Mouse (Mus musculus) liver, postnatal 0 days (tissue): ENCODE data around the gene Trafd1. TPM values are rescaled to one million over a fixed set of nuclear protein-coding genes. Genes with fewer than 3 reads are reported as not detected.

Experiments
- ATAC-seq: fragments of 200-750 bp; cut with Nextera tagmentation; 2 replicates; pipeline ENCODE4 v1.8.0; 2017; ENCODE audit warnings: mild to moderate bottlenecking, moderate library complexity
- DNase-seq: peaks from one replicate; pipeline ENCODE4 v3.0.0-alpha.2; 2016
- H3K27ac ChIP-seq: fragments of 300-500 bp; sonication (generic); 2 replicates; pipeline ENCODE4 v1.5.1; 2014; ENCODE audit warnings: antibody characterized with exemption, moderate library complexity, mild to moderate bottlenecking, low read depth
- H3K27me3 ChIP-seq: fragments of 300-500 bp; sonication (generic); 2 replicates; pipeline ENCODE4 v1.6.1; 2014; ENCODE audit warnings: low read length, control low read depth, mixed read lengths; ENCODE audit not compliant: insufficient read depth
- H3K36me3 ChIP-seq: fragments of 300-500 bp; sonication (generic); replicated peaks from 2 replicates; pipeline ENCODE4 v1.6.1; 2014; ENCODE audit warnings: mild to moderate bottlenecking, control low read depth, low read length, moderate library complexity, mixed read lengths; ENCODE audit not compliant: insufficient read depth
- H3K4me1 ChIP-seq: fragments of 300-500 bp; sonication (generic); 2 replicates; pipeline ENCODE4 v1.6.1; 2014; ENCODE audit warnings: antibody characterized with exemption, mild to moderate bottlenecking, control low read depth; ENCODE audit not compliant: insufficient read depth
- H3K4me2 ChIP-seq: fragments of 300-500 bp; sonication (generic); 2 replicates; pipeline ENCODE4 v1.6.1; 2014; ENCODE audit warnings: low read depth, mild to moderate bottlenecking, low read length, moderate library complexity, mixed read lengths
- H3K4me3 ChIP-seq: fragments of 300-500 bp; sonication (generic); 2 replicates; pipeline ENCODE4 v1.5.1; 2014; ENCODE audit warnings: low read depth, low read length
- H3K9ac ChIP-seq: fragments of 300-500 bp; sonication (generic); replicated peaks from 2 replicates; pipeline ENCODE4 v1.6.1; 2014; ENCODE audit warnings: mild to moderate bottlenecking, moderate library complexity
- H3K9me3 ChIP-seq: fragments of 300-500 bp; sonication (generic); 2 replicates; pipeline ENCODE4 v1.6.1; 2016; ENCODE audit warnings: mild to moderate bottlenecking, control low read depth, low read length, mixed read lengths
- CTCF ChIP-seq: sonication (generic); IDR thresholded peaks from 2 replicates; pipeline ENCODE4 v1.5.1; 2016; ENCODE audit warnings: antibody characterized with exemption, low read depth
- EP300 ChIP-seq: IDR thresholded peaks from 2 replicates; pipeline ENCODE4 v1.6.1; 2016; ENCODE audit warnings: antibody characterized with exemption, low read depth, mild to moderate bottlenecking
- WGBS: fragments of 180-500 bp; shearing (Covaris S2); extraction: QIAGEN DNeasy Blood & Tissue Kit; methylation state at CpG from one replicate; pipeline ENCODE4 v1.1.7; 2014; ENCODE audit not compliant: insufficient replicate concordance; 5-methylcytosine and 5-hydroxymethylcytosine counted together
- polyA plus RNA-seq: library from polyadenylated mRNA; unstranded; fragments of >200 nt; fragmentation: Nextera tagmentation; extraction: Ambion mirVana; gene quantifications from 2 replicates; pipeline ENCODE4 v1.2.1, GENCODE M21; 2015

Gene Trafd1
- polyA plus RNA-seq, 1 experiment from 2014 or later = 28.6 TPM

- no peak overlapping the region for H3K4me2 ChIP-seq
- peaks cover 94% of the 10 kb centered on the region for H3K36me3 ChIP-seq
- ATAC-seq = no peak
These were observed 45.8 kb downstream of the Trafd1 start for GRCm38 (mm10) chr5:121339507-121340230.

GRCm38 (mm10) chr5:121336776-121337175, 48.7 kb downstream of the Trafd1 start:
- Histone ChIP-seq H3K27ac (no peak overlapping the region), H3K36me3 (peaks cover 94% of the 10 kb centered on the region), H3K9ac (no peak overlapping the region), H3K4me2 (no peak overlapping the region), H3K9me3 (no peaks in the 10 kb centered on the region), H3K4me3 (no peak overlapping the region), H3K4me1 (no peaks in the 10 kb centered on the region), H3K27me3 (no peaks in the 10 kb centered on the region)
- TF ChIP-seq EP300 (no peak), CTCF (no peak)
- no peak for ATAC-seq
- WGBS = 88% methylated on average over 6 of the region's 6 CpGs
- no peak for DNase-seq

More at GRCm38 (mm10) chr5:121339507-121340230, 45.8 kb downstream of the Trafd1 start:
- no peak for DNase-seq
- no peaks in the 10 kb centered on the region for H3K9me3 ChIP-seq
- H3K4me1 ChIP-seq = no peaks in the 10 kb centered on the region
- H3K27ac ChIP-seq = no peak overlapping the region
- 93% methylated on average over 7 of the region's 7 CpGs for whole genome bisulfite sequencing
- H3K4me3 ChIP-seq = no peak overlapping the region
- H3K9ac ChIP-seq = no peak overlapping the region
- no peaks in the 10 kb centered on the region for H3K27me3 ChIP-seq
- TF ChIP-seq CTCF = no peak
- TF ChIP-seq EP300 = no peak

DNA sequence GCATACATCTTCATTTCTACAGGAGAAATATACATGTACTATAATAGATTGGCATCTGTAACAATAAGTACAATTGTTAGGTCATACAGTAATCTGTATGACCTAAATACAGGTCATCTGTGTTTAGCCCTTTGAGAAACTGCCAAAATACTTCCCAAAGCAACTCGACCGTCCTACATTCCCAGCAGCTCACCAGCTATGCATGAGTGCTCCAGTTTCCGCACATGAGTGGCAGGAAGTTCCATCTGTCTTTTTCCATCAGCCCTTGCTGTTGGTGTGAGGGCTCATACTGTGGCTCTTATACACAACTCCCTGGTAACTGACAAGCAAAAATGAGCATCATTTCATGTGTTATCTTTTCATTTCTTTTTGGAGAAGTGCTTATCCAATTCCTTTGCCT, 49.4 kb downstream of the Trafd1 start:
- TF ChIP-seq EP300 (no peak), CTCF (no peak)
- no peak for DNase-seq
- Histone ChIP-seq H3K27ac (no peak overlapping the region), H3K27me3 (no peaks in the 10 kb centered on the region), H3K9me3 (no peaks in the 10 kb centered on the region), H3K4me1 (no peaks in the 10 kb centered on the region), H3K4me3 (no peak overlapping the region), H3K4me2 (no peak overlapping the region), H3K36me3 (peaks cover 95% of the 10 kb centered on the region), H3K9ac (no peak overlapping the region)
- no peak for ATAC-seq
- 87% methylated on average over 3 of the region's 3 CpGs for WGBS

DNA sequence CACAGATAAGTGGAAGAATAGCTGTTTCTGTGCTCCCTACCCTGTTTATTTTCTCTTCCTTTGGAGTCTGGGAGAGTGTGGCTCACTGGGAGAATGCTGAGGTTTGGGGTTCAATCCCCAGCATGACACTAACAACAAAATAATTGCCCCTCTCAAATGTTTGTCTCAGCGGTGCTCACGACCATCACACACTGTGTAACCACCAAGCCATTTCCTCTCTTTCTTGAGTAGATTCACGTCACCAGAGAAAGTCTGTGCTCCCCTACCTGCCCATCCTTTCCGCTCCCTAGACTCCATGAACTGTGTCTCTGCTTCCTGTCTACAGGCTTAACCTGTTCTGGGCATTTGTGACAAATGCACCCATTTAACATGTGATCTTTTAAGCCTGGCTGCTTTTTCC, 50.0 kb downstream of the Trafd1 start:
- no peaks in the 10 kb centered on the region for H3K27me3 ChIP-seq
- no peak for TF ChIP-seq CTCF
- no peak for TF ChIP-seq EP300
- H3K27ac ChIP-seq = no peak overlapping the region
- H3K4me3 ChIP-seq = no peak overlapping the region
- DNase-seq (no peak), ATAC-seq (no peak)
- H3K4me2 ChIP-seq = no peak overlapping the region
- 86% methylated on average over 4 of the region's 4 CpGs for WGBS
- peaks cover 95% of the 10 kb centered on the region for H3K36me3 ChIP-seq
- no peaks in the 10 kb centered on the region for H3K9me3 ChIP-seq
- no peaks in the 10 kb centered on the region for H3K4me1 ChIP-seq
- no peak overlapping the region for H3K9ac ChIP-seq

DNA sequence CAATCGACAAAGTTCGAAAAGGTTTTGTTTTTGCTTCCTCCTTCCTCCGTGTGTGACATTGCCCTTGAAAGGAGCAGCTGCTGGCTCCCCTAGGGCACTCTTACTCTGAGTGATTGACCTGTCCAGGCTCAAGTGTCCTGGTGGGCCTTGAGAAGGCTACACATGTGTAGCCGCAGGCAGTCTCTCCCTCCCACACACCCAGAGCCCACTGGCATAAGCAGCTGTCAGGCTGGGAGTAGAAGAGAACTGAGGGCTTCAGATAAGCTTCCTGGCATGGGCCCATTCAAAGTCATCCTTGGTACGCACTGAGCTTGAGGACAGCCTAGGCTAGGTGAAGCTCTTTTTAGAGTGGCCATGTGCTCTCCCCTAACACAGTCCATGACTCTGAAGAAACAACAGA, 51.0 kb downstream of the Trafd1 start:
- no peaks in the 10 kb centered on the region for H3K27me3 ChIP-seq
- no peaks in the 10 kb centered on the region for H3K9me3 ChIP-seq
- no peak for DNase-seq
- no peak for ATAC-seq
- H3K4me1 ChIP-seq = no peaks in the 10 kb centered on the region
- H3K27ac ChIP-seq = peak overlapping the region; percentile 93
- 86% methylated on average over 5 of the region's 5 CpGs for WGBS
- peaks cover 90% of the 10 kb centered on the region for H3K36me3 ChIP-seq
- no peak overlapping the region for H3K4me3 ChIP-seq
- no peak overlapping the region for H3K4me2 ChIP-seq
- TF ChIP-seq CTCF (no peak), EP300 (no peak)
- no peak overlapping the region for H3K9ac ChIP-seq

- Histone ChIP-seq H3K4me1 (peaks cover under 1% of the 10 kb centered on the region; the same call in 1 of the 2 replicates), H3K4me3 (no peak overlapping the region), H3K4me2 (no peak overlapping the region), H3K9ac (no peak overlapping the region), H3K27me3 (no peaks in the 10 kb centered on the region), H3K9me3 (no peaks in the 10 kb centered on the region), H3K27ac (peak overlapping the region; percentile 93), H3K36me3 (peaks cover 90% of the 10 kb centered on the region)
- WGBS = 81% methylated on average over 9 of the region's 9 CpGs
- DNase-seq = peak; percentile 60
- TF ChIP-seq EP300 = peak; percentile 86
- TF ChIP-seq CTCF = no peak
- peak; percentile 89 for ATAC-seq
These were observed 51.5 kb downstream of the Trafd1 start for GRCm38 (mm10) chr5:121333976-121334375.
